Mouse (Mus musculus): ENCODE measurements around the gene Ms4a8a.
"Not testable (repeated sequence)": the region's sequence is repeated elsewhere in the genome, so short reads cannot be mapped to it uniquely, and the experiment has no call there.

Ms4a8a gene

DNA sequence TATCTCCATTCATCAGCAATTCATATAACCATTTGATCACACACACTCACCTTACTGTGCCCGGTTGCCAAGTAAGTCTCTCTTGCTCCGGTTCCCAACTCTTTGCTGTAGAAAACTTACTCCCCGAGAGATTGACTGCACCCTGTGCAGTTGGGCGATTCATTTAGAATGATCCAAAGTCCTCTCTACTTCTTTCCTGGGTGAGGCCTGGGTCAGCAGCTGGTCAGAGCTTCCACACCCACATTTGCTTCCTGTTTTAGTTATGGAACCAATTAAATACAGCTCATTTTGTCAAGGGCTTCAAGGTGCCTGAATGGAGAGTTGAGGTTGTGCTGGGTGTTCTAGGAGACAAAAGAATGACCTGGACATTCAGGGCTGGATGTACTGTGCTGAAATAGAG is at the start of gene Ms4a8a:
Gene Ms4a8a, minus strand, starts transcription at position 169 of the 400 bp plus-strand sequence.
- DNase-seq (ENCODE audit: low read depth), result no peak

GRCm38 (mm10) chr19:11129702-11130101 is 48.8 kb upstream of the Ms4a8a start:
- no peak for DNase-seq (ENCODE audit: low read depth)

DNA sequence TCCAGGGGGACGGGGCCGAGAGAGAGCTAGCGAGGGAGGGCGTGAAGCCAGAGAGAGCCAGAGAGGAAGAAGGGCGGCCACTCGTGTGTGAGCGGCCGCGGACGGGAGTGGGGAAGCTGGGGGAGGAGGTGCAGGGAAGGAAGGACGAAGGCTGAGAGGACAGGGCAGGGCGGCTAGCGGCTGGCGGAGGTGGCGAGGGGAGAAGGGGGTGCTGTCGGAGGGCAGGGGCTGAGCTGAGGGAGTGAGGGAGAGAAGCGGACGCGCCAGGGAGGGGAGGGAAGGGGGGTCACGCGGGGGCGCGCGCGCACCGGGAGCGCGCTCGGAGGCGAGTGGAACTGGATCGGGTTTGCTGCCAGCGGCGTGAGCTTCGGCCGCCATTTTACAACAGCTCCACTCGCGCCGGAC is 40.1 kb upstream of the Ms4a8a start:
- not testable (repeated sequence) for DNase-seq (ENCODE audit: low read depth)

GRCm38 (mm10) chr19:11119338-11119737 is 38.4 kb upstream of the Ms4a8a start:
- no peak for DNase-seq (ENCODE audit: low read depth)

DNA sequence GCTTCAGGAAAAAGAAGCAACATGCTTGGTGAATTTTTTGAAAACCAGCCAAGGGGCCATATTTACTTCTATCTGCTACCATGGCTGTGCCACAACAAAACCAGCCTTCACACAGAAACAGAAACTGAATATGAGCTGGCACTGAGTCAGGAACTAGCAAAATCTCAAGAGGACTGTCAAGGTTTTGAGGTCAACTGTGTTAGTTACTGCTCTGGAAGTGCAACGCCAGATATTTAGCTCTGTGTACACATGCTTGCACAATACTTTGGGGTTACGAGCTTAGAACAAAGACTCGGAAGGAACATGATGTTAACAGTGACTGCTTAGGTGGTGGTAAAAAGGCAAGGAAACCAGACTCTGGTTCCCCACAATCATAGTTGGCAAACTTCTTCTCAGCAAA is 26.8 kb upstream of the Ms4a8a start:
- DNase-seq (ENCODE audit: low read depth), result peak; percentile 56

- no peak for DNase-seq (ENCODE audit: low read depth)
These were observed 21.0 kb upstream of the Ms4a8a start for GRCm38 (mm10) chr19:11101880-11102279.

DNA sequence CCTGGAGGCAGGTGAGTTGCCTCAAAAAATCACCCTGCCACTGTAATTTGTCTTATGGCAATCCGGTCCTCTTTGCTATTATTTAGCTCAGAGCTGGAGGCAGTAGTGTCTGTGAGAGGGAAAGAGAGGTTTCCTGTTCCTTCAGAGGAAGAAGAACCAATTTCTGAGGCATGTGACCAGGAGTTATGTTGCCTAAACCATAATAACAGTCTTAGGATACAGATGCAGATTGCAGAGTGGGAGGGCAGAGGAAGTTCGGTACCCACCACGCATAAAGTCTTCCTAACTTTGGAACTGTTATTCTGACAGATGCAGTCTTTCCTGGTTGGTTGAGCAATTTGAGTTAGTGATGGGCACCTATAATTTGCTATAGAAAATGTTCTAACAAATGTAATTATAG is 17.5 kb upstream of the Ms4a8a start:
- no peak for DNase-seq (ENCODE audit: low read depth)

DNA sequence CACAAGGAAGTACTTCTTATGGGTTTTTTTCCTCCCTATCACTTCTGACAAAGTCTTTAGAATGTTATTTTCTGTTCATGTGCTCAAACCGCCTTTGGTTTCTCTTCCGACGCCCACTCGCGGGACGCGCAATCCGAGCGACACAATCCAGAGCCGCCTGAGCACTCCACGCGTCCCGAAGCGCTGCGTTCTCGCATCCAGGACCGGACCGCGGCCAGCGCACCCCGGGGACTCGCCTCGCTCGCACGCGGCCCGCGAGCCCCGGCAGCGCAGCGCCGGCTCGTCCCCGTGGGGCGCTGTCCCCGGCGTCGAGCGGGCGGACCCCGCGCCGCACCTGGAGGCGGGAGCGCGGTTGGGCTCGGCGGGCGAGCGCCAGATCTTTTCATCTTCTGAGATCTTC is 11.2 kb upstream of the Ms4a8a start:
- DNase-seq (ENCODE audit: low read depth), result not testable (repeated sequence)

DNA sequence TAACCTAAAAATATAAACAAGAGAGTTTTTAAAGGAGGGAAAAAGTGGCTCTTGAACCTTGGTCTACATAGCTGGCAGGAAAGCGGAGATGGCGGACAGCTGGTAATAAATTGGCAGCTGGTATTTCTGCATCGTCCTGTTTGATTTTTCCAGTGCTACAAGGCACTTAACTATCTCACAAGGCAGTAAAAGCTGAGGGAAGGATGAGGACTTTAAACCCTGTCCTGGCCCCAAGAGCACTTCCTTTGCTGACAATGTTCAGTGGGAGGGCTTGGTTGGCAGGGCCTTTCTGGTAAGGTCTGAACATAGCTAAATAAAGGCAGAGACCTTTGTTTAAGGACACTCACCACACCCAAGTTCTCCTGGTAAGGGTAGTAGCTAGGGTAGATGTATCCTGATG is 10.5 kb downstream of the Ms4a8a start:
- no peak for DNase-seq (ENCODE audit: low read depth)

DNA sequence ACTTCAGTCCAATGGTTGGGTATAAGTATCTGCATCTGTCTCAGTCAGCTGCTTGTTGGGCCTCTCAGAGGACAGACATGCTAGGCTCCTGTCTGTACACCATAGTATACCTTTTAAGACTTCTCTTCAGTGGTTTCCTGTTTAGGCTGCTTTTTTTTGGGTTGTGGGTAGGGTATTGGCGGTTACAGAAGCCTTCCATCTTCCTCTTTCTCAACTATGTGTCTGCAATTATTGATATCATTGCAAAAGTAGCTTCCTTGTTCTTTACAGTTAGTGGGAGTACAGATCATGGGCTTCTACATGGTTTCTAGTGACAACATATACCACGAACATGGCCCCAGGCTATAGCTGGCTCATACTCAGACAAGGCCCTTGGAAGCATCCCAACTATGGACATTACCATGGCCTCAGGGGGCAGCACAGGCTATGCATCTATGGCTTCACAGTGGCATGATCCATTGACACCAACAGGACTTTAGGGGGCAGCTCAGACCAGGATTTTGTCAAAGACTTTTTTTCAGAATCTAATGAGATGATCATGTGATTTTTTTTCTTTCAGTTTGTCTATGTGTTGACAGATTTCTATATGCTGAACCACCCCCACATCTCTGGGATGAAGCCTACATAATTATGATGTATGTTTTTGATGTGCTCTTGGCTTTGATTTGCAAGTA is 15.6 kb downstream of the Ms4a8a start:
- DNase-seq (ENCODE audit: low read depth), result peak; percentile 21

DNA sequence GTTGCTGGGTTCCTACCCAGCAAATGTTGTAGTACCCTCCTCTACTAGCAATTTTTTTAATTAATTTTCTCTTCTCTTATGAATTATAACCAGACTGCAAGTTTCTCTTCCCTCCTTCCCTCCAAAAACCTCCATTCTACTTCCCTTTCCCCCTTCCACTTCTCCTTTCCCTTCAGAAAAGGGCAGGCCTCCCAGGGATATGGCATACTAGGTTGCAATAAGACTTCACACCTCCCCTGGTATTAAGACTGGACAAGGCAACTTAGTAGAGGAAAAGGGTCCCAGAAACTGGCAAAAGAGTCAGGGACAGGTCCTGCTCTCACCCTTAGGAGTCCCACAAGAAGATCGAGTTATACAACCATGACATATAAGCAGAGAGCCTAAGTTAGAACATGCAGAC is 20.0 kb downstream of the Ms4a8a start:
- DNase-seq (ENCODE audit: low read depth), result no peak

- DNase-seq (ENCODE audit: low read depth), result no peak
These were observed 20.9 kb downstream of the Ms4a8a start for GRCm38 (mm10) chr19:11059967-11060366.

DNA sequence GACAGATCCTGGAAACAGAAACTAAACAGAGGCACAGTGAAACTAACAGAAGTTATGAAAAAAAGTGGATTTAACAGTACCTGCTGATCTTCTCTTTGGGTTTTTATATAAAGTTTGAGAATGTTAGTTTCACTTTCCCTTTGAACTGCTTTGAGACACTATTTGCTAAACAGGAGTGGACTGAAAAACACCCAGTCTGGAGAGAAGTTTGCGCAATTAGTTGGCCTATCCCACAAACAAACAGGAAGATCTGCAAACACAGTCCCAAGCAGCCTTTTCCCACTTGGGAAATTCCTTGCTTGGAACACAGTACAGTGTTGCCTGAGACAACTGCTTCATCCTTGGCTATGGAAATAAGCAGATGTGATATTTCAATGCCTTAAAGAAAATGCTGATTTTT is 25.2 kb downstream of the Ms4a8a start:
- not testable (repeated sequence) for DNase-seq (ENCODE audit: low read depth)

- DNase-seq (ENCODE audit: low read depth), result no peak
These were observed 27.6 kb downstream of the Ms4a8a start for GRCm38 (mm10) chr19:11053277-11053676.

GRCm38 (mm10) chr19:11052877-11053276 is 28.0 kb downstream of the Ms4a8a start:
- no peak for DNase-seq (ENCODE audit: low read depth)

DNA sequence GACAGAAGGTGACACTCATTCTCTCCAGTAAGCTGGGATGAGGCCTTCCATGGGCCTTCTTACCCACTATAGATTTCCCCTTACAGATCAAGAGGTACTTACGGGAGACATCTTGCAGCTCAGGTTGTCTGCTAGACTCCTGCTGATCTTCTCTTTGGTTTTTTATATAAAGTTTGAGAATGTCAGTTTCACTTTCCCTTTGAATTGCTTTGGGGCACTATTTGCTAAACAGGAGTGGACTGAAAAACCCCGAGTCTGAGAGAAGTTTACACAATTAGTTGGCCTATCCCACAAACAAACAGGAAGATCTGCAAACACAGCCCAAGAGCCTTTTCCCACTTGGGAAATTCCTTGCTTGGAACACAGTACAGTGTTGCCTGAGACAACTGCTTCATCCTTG is 30.6 kb downstream of the Ms4a8a start:
- DNase-seq (ENCODE audit: low read depth), result no peak

DNA sequence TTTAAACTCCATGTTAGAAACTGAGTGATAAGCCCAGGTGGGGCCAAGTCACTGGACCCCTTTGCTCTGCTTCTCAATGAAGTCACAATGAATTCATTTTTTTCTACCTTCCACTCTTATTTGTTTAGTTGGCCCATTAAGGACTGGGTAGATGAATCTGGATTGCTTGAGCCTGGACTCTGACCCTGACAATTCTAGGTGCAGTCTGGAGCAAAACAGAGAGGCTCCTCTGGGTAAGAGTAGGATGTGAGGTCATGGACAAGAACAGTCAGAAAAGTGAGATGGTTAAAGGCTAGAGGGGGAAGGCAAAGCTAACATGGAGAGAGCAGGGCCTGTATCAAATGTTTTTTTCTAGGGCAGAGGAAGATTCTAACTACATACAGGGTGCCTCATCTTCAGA is 31.5 kb downstream of the Ms4a8a start:
- DNase-seq (ENCODE audit: low read depth), result no peak

- DNase-seq (ENCODE audit: low read depth), result no peak
These were observed 32.4 kb downstream of the Ms4a8a start for GRCm38 (mm10) chr19:11048503-11048902.

DNA sequence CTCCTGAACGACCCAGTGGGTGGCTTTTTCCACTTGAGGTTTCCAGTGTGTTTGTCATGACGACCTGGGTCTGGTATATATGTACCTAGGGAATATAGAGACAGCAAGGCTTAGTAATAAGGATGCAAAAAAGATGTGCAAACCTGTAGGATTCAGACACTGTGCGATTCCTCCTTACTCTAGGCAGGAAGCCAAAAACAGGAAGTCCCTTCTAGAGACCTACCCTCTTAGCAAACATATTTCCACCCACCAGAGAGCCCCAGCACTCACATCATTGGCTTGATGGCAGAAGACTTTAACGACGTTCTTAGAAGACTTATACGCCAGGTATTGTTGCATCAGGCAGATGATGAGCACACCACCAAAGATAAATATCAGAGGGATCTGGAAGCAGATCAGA is 32.9 kb downstream of the Ms4a8a start:
- no peak for DNase-seq (ENCODE audit: low read depth)

DNA sequence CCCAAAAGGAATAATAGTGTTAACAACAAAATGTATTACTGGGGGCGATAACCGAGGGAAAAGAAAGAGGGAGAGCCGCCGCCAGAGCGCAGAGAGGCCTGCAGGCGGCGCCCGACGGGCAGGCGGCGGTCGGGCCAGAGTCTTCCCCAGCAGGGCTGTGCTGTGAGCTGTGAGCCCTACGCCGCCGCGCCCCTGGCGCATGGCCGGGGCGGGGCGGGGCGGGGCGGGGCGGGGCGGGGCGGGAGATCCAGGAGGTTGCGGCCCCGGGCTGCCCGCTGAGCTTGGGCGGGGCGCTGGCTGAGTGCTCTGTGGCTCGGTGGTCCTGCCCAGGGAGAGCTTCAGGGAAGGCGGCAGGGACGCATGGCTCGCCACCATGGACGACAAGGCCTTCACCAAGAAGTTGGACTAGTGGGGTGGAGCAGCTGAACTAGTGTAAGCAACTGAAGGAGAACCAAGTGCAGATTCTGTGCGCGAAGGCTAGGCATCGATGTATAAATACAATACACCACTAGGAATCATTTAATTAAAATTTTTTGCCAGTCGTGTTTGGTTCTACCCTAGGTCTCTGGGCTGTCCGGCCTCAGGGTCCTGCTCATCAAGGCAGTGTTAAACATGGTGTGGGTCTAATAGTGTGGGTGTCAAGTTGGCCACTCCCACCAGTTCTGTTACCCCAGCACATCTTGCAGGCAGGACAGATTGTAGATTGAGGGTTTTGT is 35.7 kb downstream of the Ms4a8a start:
- no peak for DNase-seq (ENCODE audit: low read depth)

DNA sequence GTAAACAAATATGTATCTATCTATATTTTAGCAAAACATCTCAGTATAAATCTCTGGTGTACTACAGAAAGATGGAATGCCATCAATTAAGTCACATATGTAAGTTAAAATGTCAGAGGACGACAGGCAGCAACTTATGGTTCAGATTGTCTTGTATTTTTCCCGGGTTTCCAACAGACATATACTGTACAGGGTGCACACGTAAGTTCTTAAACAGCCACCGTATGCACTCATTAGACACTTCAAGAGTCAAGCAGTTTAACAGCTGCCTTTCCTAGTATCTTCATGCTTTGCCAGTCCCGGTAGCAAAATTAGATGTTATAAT is 36.3 kb downstream of the Ms4a8a start:
- DNase-seq (ENCODE audit: low read depth), result no peak

GRCm38 (mm10) chr19:11037570-11037969 is 43.3 kb downstream of the Ms4a8a start:
- DNase-seq (ENCODE audit: low read depth), result no peak

DNA sequence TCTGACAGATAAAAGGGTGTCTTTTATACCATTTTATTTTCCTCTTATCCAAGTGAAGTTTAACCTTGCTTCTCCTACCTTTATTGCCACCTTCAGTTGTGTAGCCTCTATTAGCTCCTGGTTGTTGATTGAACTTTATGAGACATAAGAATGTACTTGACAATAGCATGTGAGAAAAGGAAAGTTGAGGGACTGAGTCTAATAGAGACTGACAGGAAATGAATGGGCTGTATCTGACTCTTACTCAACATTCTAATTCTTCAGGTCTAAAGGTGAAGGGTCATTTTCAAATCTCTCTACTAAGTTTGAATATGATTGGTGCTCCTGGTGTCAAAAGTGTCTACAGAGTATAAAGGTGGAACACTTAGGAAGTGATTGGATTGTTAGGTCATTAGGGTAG is 58.5 kb downstream of the Ms4a8a start:
- DNase-seq (ENCODE audit: low read depth), result no peak

GRCm38 (mm10) chr19:11017891-11018290 is 63.0 kb downstream of the Ms4a8a start, which contains the start of gene Ms4a18:
Gene Ms4a18, minus strand, starts transcription at chr19:11018031.
- no peak for DNase-seq (ENCODE audit: low read depth)

Data from NIH3T3 (cell line).